Mouse (Mus musculus): ENCODE results near the gene Cyp2u1. TPM values are rescaled to one million over a fixed set of nuclear protein-coding genes. Genes with fewer than 3 reads are reported as not detected.
A peak's percentile ranks its signal among the peaks of the same experiment; 100 is the strongest.

Gene Cyp2u1
- total RNA-seq, 2 experiments from 2014 or later = 15.9 to 17.5 TPM

- no peak for DNase-seq (ENCODE audit: extremely low spot score in 1 of 2, low spot score in 1 of 2)
Observed at GRCm38 (mm10) chr3:131310572-131310971, 7.5 kb upstream of the Cyp2u1 start.

- DNase-seq (ENCODE audit: extremely low spot score in 1 of 2, low spot score in 1 of 2) = no peak
Observed at GRCm38 (mm10) chr3:131307811-131308210, 4.8 kb upstream of the Cyp2u1 start.

GRCm38 (mm10) chr3:131306255-131306654 lies 3.2 kb upstream of the Cyp2u1 start:
- DNase-seq (ENCODE audit: extremely low spot score in 1 of 2, low spot score in 1 of 2) = no peak

GRCm38 (mm10) chr3:131303320-131303714 lies 290 bp upstream of the Cyp2u1 start:
- no peak for DNase-seq (ENCODE audit: extremely low spot score in 1 of 2, low spot score in 1 of 2)

DNA sequence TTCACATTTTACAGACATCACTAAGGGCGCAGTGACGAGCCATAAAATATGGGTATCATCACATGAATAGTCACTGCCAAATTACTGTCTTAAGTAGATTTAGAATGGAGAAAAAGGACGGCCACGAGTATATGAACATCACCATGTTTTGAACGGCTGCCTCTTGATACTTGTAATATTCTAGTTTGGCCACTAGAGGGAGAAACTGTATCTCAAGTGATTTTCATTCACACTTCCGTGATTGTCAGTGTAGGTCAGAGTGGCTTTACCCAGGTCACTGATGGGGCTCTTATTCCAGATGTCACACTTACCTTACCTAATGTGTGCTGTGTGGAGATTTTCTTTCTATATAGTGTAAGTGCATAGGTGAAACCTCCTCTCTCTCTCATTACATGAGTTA lies 3.1 kb downstream of the Cyp2u1 start:
- no peak for DNase-seq (ENCODE audit: extremely low spot score in 1 of 2, low spot score in 1 of 2)

- no peak for DNase-seq (ENCODE audit: extremely low spot score in 1 of 2, low spot score in 1 of 2)
Observed at GRCm38 (mm10) chr3:131299078-131299477, 3.9 kb downstream of the Cyp2u1 start.

DNA sequence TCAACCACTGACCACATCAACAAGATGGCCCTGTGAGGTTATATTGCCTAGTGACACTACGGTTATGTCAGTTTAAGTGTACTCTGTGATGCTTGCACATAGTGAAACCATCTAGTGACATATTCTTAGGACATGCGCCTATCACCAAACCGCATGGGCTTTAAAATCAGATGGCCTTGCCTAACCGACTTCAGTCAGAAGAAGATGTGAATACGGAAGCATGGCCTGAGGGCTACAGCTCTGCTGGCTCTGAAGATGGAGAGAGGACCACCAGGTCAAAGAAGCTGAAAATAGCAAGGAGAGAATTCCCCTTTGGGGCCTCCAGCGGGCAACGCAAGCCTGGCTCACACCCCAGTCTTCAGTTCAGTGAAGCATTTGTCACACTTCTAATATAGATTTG lies 6.1 kb downstream of the Cyp2u1 start:
- no peak for DNase-seq (ENCODE audit: extremely low spot score in 1 of 2, low spot score in 1 of 2)

DNA sequence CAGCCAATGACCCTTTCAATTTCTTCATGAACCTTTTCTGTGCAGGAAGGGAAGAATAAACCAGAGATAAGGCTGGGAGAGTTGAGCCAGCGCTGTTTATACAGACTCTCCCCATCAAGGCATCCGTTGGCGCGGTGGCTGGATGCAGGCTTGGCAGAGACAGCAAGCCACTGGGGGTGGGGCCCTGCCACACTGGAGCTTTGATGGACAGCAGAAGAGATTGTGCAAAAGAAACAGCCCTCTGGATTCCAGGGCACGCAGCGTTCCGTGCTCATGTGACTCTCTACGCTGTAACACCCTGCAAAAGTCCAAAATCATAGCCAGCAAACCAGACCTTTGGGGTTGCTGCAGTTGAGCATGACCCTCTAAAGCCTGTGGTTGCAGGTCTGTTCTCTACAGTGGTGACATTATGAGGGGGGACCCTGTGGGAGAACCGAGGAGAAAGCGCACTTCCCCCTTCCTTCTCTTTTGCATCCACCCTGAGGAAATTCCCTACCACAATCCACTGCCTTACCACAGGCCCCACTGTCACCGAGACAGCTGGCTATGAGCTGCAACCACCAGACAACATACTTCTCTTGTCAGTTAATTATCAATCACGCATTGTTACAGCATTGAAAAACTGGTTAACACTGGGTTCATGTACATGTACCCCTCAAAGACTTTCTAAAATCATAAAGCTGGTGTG lies 7.4 kb downstream of the Cyp2u1 start:
- DNase-seq (ENCODE audit: extremely low spot score in 1 of 2, low spot score in 1 of 2) = no peak

DNA sequence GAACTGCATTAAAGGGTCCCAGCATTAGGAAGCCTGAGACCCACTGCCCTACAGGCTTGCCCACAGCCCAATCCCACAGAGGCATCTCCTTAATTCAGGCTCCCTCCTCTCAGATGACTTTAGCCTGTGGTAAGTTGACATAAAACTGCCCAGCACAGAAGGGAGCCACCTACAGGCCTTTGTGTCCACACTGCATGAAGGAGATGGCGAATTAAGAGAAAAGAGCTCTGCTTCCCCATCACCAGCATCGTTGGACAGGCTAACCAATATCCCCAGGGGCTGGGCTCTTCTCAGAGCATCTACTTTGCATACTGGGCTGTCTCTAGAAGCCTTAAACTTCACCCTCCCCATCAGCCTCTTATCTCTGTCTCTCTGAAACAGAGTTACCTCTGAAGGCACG lies 8.5 kb downstream of the Cyp2u1 start:
- no peak for DNase-seq (ENCODE audit: extremely low spot score in 1 of 2, low spot score in 1 of 2)

GRCm38 (mm10) chr3:131292959-131293358 lies 10.1 kb downstream of the Cyp2u1 start:
- no peak for DNase-seq (ENCODE audit: extremely low spot score in 1 of 2, low spot score in 1 of 2)

- no peak for DNase-seq (ENCODE audit: extremely low spot score in 1 of 2, low spot score in 1 of 2)
Observed at GRCm38 (mm10) chr3:131292349-131292748, 10.7 kb downstream of the Cyp2u1 start.

- no peak for DNase-seq (ENCODE audit: extremely low spot score in 1 of 2, low spot score in 1 of 2)
Observed at GRCm38 (mm10) chr3:131291890-131292289, 11.1 kb downstream of the Cyp2u1 start.

GRCm38 (mm10) chr3:131274151-131274550 lies 28.9 kb downstream of the Cyp2u1 start:
- no peak for DNase-seq (ENCODE audit: extremely low spot score in 1 of 2, low spot score in 1 of 2)

- no peak for DNase-seq (ENCODE audit: extremely low spot score in 1 of 2, low spot score in 1 of 2)
Observed at GRCm38 (mm10) chr3:131272374-131273100, 30.5 kb downstream of the Cyp2u1 start.

GRCm38 (mm10) chr3:131271559-131272373 lies 31.3 kb downstream of the Cyp2u1 start, which contains the start of gene Hadh:
Gene Hadh, minus strand, starts transcription at chr3:131272101.
- peak; percentile 61 to 68 for DNase-seq (ENCODE audit: extremely low spot score in 1 of 2, low spot score in 1 of 2)

DNA sequence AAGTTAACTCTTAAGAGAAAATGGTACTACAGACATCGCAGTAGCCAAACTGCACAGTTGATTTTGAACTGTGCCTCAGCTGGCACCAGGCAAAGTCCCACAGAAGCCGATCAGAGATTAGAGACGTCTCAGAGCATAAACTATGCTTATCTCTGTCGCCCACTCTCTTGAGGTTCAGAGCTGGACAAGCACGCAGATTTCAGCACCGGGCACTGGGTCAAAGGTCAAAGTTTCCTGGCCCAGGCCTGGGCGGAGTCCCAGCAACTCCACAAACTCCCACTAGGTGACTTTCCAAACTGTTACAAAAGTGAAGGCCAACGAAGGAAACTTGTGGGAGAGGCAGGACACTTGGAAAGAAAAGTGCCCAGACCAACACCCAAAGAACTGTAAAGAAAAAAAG lies 31.9 kb downstream of the Cyp2u1 start:
- DNase-seq (ENCODE audit: extremely low spot score in 1 of 2, low spot score in 1 of 2) = no peak

- no peak for DNase-seq (ENCODE audit: extremely low spot score in 1 of 2, low spot score in 1 of 2)
Observed at GRCm38 (mm10) chr3:131270381-131270780, 32.6 kb downstream of the Cyp2u1 start.

GRCm38 (mm10) chr3:131266366-131267050 lies 36.5 kb downstream of the Cyp2u1 start:
- DNase-seq (ENCODE audit: extremely low spot score in 1 of 2, low spot score in 1 of 2) = no peak

GRCm38 (mm10) chr3:131265516-131265915 lies 37.5 kb downstream of the Cyp2u1 start:
- no peak for DNase-seq (ENCODE audit: extremely low spot score in 1 of 2, low spot score in 1 of 2)

DNA sequence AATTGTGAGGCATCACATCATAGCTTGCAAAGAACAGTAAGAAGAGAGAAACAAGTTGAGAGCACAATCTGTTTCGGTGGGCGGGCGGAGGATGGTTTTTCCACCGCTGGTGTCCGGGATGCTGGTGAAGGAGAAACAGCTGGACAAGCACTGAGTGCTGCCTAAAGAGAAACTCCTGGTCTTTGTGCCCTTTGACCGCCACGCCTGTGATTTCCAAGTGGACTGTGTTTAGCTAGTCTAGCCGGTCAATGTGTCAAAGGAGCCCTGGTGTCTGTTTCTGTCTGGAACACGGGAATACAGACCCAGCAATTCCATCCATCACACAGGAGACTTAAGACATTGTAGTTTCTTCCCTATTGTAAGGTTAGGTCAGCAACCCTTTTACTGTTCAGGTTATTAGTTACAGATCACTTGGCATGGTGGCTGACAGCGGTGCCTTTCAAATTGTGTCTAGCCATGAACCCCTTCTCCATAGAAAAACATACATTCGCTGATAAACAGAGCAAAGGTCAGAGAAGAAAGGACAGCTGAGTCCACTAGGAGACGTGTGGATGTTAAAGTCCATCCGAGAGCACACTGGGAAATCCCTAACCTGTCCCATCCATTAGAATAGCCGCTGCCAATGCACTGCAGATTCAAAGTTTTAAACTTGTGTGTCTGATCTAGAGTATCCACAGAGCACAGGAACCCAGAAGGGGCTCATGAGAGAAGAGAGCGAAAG lies 39.1 kb downstream of the Cyp2u1 start:
- no peak for DNase-seq (ENCODE audit: extremely low spot score in 1 of 2, low spot score in 1 of 2)

Data from layer of hippocampus, postnatal 25 days (tissue).